Mouse (Mus musculus): ENCODE results near the gene Glis3. TPM values are rescaled to one million over a fixed set of nuclear protein-coding genes. Genes with fewer than 3 reads are reported as not detected.

The Glis3 gene
- polyA plus RNA-seq, 1 experiment: 1.4 TPM

GRCm38 (mm10) chr19:28520761-28521181, 159.1 kb downstream of the Glis3 start:
- Histone ChIP-seq H3K36me3 (ENCODE audit: control insufficient read depth, insufficient read depth, low read length) (no peaks in the 10 kb centered on the region), H3K27me3 (ENCODE audit: control insufficient read depth, insufficient read depth, low read length) (no peaks in the 10 kb centered on the region), H3K27ac (ENCODE audit: control insufficient read depth, insufficient read depth, low read depth, low read length) (no peak overlapping the region), H3K4me1 (ENCODE audit: control insufficient read depth, insufficient read depth, low read length) (no peaks in the 10 kb centered on the region), H3K4me3 (ENCODE audit: control insufficient read depth, low read depth, low read length) (no peak overlapping the region)
- no peak for TF ChIP-seq CTCF (IDR thresholded peaks at IDR 0.05; ENCODE audit: control insufficient read depth, insufficient read depth, insufficient replicate concordance, low read depth, low read length)
- no peak for TF ChIP-seq POLR2A (IDR thresholded peaks at IDR 0.05; ENCODE audit: control insufficient read depth, low read depth, low read length)

DNA sequence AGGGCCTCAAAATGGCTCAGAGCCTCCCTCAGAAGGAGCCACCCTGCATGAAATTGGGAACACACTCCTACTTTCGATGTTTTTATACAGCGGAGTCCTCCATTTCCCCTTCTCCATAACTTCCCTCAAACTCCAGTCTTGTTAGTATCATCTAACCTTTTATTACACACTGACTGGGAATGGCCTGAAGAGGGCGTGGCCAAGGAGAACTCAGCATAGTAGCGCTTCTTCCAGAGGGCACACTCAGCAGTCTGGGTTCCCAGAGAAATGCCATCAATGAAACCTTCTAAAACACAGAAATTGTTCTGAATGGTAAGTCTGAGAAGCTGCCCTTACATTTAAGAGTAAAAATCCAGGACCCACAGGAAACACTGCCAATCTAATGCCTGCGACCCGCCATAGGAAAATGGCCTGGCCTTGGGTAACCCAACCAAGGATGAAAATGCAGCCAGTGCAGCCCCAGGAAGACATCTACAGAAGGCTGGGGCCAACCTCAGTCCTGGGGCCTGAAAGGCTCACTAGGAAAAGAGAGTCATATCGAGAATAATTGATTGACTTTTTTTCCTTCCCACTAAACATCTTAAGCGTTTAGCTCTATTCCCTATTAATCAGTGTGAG, 159.6 kb downstream of the Glis3 start:
- Histone ChIP-seq H3K36me3 (ENCODE audit: control insufficient read depth, insufficient read depth, low read length) (no peaks in the 10 kb centered on the region), H3K27ac (ENCODE audit: control insufficient read depth, insufficient read depth, low read depth, low read length) (no peak overlapping the region), H3K27me3 (ENCODE audit: control insufficient read depth, insufficient read depth, low read length) (no peaks in the 10 kb centered on the region), H3K4me1 (ENCODE audit: control insufficient read depth, insufficient read depth, low read length) (no peaks in the 10 kb centered on the region), H3K4me3 (ENCODE audit: control insufficient read depth, low read depth, low read length) (no peak overlapping the region)
- no peak for TF ChIP-seq POLR2A (IDR thresholded peaks at IDR 0.05; ENCODE audit: control insufficient read depth, low read depth, low read length)
- no peak for TF ChIP-seq CTCF (IDR thresholded peaks at IDR 0.05; ENCODE audit: control insufficient read depth, insufficient read depth, insufficient replicate concordance, low read depth, low read length)

DNA sequence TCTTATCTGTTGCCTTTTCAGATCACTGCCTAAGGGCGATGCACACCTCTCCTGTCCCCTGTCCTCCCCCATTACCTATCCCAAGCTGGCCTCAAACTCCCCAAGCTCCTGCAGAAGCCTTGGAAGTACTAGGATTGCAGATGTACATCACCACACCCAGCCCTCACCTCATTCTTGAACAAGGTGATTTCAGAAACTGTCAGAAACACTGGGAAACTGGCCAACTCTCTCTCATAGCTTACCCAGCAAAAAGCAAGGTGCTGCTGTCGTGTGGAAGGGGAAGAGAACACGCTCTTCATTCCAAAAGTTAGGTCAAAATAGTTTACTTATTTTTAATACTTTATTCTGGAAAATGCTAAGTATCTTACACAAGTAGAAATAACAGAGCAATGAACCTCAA, 160.6 kb downstream of the Glis3 start:
- H3K36me3 ChIP-seq (ENCODE audit: control insufficient read depth, insufficient read depth, low read length): no peaks in the 10 kb centered on the region
- no peaks in the 10 kb centered on the region for H3K4me1 ChIP-seq (ENCODE audit: control insufficient read depth, insufficient read depth, low read length)
- TF ChIP-seq CTCF (IDR thresholded peaks at IDR 0.05; ENCODE audit: control insufficient read depth, insufficient read depth, insufficient replicate concordance, low read depth, low read length) (no peak), POLR2A (IDR thresholded peaks at IDR 0.05; ENCODE audit: control insufficient read depth, low read depth, low read length) (no peak)
- H3K4me3 ChIP-seq (ENCODE audit: control insufficient read depth, low read depth, low read length): peak overlapping the region; percentile 41
- H3K27ac ChIP-seq (ENCODE audit: control insufficient read depth, insufficient read depth, low read depth, low read length): no peak overlapping the region
- H3K27me3 ChIP-seq (ENCODE audit: control insufficient read depth, insufficient read depth, low read length): no peaks in the 10 kb centered on the region

DNA sequence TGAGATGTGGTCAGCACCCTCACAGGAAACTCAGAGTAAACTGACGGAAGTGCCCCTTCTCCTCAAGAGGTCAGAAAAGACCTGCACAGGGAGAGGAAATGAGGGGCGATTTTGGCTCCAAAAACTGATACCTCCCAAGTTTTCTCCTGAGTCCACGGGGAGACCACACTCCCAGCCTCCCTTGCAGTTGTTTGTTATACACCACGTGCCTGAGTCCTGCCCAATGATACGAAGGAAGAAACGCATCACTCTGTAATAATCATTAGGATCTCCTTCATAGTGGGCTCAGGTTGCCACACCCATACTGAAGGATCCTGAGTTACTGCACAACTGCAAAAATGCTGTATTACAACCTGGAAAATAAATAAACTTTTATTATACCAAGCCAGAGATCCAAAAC, 161.0 kb downstream of the Glis3 start:
- H3K27ac ChIP-seq (ENCODE audit: control insufficient read depth, insufficient read depth, low read depth, low read length): no peak overlapping the region
- H3K36me3 ChIP-seq (ENCODE audit: control insufficient read depth, insufficient read depth, low read length): no peaks in the 10 kb centered on the region
- no peak for TF ChIP-seq CTCF (IDR thresholded peaks at IDR 0.05; ENCODE audit: control insufficient read depth, insufficient read depth, insufficient replicate concordance, low read depth, low read length)
- TF ChIP-seq POLR2A (IDR thresholded peaks at IDR 0.05; ENCODE audit: control insufficient read depth, low read depth, low read length): no peak
- H3K27me3 ChIP-seq (ENCODE audit: control insufficient read depth, insufficient read depth, low read length): no peaks in the 10 kb centered on the region
- H3K4me1 ChIP-seq (ENCODE audit: control insufficient read depth, insufficient read depth, low read length): no peaks in the 10 kb centered on the region
- H3K4me3 ChIP-seq (ENCODE audit: control insufficient read depth, low read depth, low read length): no peak overlapping the region

DNA sequence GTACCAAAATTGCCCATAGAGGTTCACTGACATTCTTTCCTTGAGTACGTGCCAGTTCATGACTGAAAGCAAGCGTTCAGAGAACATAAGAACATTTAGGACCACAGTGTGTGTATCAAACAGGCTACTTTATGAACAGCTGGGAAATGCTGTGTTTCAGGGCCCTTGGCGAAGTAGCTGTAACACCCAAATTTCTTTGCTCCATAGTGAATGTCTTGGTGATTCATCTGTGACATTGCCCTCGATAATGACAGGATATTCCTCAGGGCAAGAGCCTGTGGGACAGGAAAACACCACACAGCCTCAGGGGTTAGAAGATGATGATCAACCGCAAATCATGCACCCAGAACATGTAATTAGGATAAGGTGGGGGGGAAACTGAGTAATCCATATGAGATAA, 161.6 kb downstream of the Glis3 start:
- Histone ChIP-seq H3K4me1 (ENCODE audit: control insufficient read depth, insufficient read depth, low read length) (no peaks in the 10 kb centered on the region), H3K27me3 (ENCODE audit: control insufficient read depth, insufficient read depth, low read length) (no peaks in the 10 kb centered on the region), H3K4me3 (ENCODE audit: control insufficient read depth, low read depth, low read length) (no peak overlapping the region), H3K27ac (ENCODE audit: control insufficient read depth, insufficient read depth, low read depth, low read length) (no peak overlapping the region), H3K36me3 (ENCODE audit: control insufficient read depth, insufficient read depth, low read length) (no peaks in the 10 kb centered on the region)
- TF ChIP-seq CTCF (IDR thresholded peaks at IDR 0.05; ENCODE audit: control insufficient read depth, insufficient read depth, insufficient replicate concordance, low read depth, low read length) (no peak), POLR2A (IDR thresholded peaks at IDR 0.05; ENCODE audit: control insufficient read depth, low read depth, low read length) (no peak)

DNA sequence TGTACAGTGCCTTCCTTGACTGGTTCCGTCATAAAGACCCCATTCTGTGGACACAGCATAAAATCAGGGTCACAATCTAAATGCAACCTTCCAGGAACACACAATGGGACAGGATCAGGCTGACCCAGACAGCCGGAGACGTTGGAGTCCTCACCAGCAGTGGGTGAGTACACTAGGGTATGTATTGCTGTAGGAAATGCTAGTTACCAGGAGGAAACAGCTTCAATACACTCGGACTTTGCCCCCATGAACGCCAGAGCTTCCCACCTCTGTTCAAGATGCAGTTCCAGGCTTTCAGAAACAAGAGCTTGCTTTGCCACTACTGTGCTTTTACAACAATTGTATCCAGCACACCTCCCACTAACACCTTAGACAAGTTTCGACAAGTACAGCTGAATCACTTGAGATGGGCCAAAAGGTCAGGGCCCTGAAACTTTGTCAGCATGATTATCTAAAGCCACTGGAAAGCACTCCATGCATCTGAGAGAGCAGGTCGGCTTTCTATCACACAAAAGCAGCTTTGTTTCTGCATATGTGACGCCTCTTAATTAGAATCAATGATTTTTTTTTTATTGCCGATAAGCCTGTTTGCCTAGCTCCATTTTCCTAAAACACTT, 162.3 kb downstream of the Glis3 start:
- Histone ChIP-seq H3K4me1 (ENCODE audit: control insufficient read depth, insufficient read depth, low read length) (no peaks in the 10 kb centered on the region), H3K27me3 (ENCODE audit: control insufficient read depth, insufficient read depth, low read length) (no peaks in the 10 kb centered on the region), H3K36me3 (ENCODE audit: control insufficient read depth, insufficient read depth, low read length) (no peaks in the 10 kb centered on the region), H3K4me3 (ENCODE audit: control insufficient read depth, low read depth, low read length) (no peak overlapping the region), H3K27ac (ENCODE audit: control insufficient read depth, insufficient read depth, low read depth, low read length) (no peak overlapping the region)
- TF ChIP-seq CTCF (IDR thresholded peaks at IDR 0.05; ENCODE audit: control insufficient read depth, insufficient read depth, insufficient replicate concordance, low read depth, low read length) (no peak), POLR2A (IDR thresholded peaks at IDR 0.05; ENCODE audit: control insufficient read depth, low read depth, low read length) (no peak)

DNA sequence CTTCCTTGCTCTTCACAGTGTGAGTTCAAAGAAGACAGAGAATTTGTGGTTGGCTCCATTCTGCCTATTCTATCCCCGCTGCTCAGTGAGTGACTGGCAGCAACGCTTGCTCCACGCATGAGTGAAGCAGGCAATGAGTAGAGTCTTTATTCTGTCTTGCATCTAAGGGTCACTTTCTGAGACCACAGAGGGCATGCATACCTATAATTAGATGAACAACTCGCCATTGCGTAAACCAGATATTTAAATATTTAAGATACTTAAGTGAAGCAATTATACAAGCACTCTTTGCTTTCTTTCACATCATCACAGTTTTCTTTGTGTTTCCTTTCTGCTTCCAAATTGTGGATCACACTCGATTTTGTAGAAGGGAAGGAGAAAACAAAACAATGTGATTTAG, 163.4 kb downstream of the Glis3 start:
- H3K27ac ChIP-seq (ENCODE audit: control insufficient read depth, insufficient read depth, low read depth, low read length): no peak overlapping the region
- TF ChIP-seq POLR2A (IDR thresholded peaks at IDR 0.05; ENCODE audit: control insufficient read depth, low read depth, low read length) (no peak), CTCF (IDR thresholded peaks at IDR 0.05; ENCODE audit: control insufficient read depth, insufficient read depth, insufficient replicate concordance, low read depth, low read length) (no peak)

More for the DNA sequence above, 163.4 kb downstream of the Glis3 start:
- no peaks in the 10 kb centered on the region for H3K36me3 ChIP-seq (ENCODE audit: control insufficient read depth, insufficient read depth, low read length)
- no peaks in the 10 kb centered on the region for H3K4me1 ChIP-seq (ENCODE audit: control insufficient read depth, insufficient read depth, low read length)
- no peak overlapping the region for H3K4me3 ChIP-seq (ENCODE audit: control insufficient read depth, low read depth, low read length)
- H3K27me3 ChIP-seq (ENCODE audit: control insufficient read depth, insufficient read depth, low read length): no peaks in the 10 kb centered on the region
